Mouse (Mus musculus) liver, postnatal 0 days (tissue): Measurements from ENCODE around the gene Txndc15. TPM values are rescaled to one million over a fixed set of nuclear protein-coding genes. Genes with fewer than 3 reads are reported as not detected.

Experiments used
- ATAC-seq: fragments of 200-750 bp; cut with Nextera tagmentation; 2 replicates; pipeline ENCODE4 v1.8.0; 2017; ENCODE audit warnings: mild to moderate bottlenecking, moderate library complexity
- DNase-seq: peaks from one replicate; pipeline ENCODE4 v3.0.0-alpha.2; 2016
- H3K27ac ChIP-seq: fragments of 300-500 bp; sonication (generic); 2 replicates; pipeline ENCODE4 v1.5.1; 2014; ENCODE audit warnings: antibody characterized with exemption, moderate library complexity, mild to moderate bottlenecking, low read depth
- H3K27me3 ChIP-seq: fragments of 300-500 bp; sonication (generic); 2 replicates; pipeline ENCODE4 v1.6.1; 2014; ENCODE audit warnings: low read length, control low read depth, mixed read lengths; ENCODE audit not compliant: insufficient read depth
- H3K36me3 ChIP-seq: fragments of 300-500 bp; sonication (generic); replicated peaks from 2 replicates; pipeline ENCODE4 v1.6.1; 2014; ENCODE audit warnings: mild to moderate bottlenecking, control low read depth, low read length, moderate library complexity, mixed read lengths; ENCODE audit not compliant: insufficient read depth
- H3K4me1 ChIP-seq: fragments of 300-500 bp; sonication (generic); 2 replicates; pipeline ENCODE4 v1.6.1; 2014; ENCODE audit warnings: antibody characterized with exemption, mild to moderate bottlenecking, control low read depth; ENCODE audit not compliant: insufficient read depth
- H3K4me2 ChIP-seq: fragments of 300-500 bp; sonication (generic); 2 replicates; pipeline ENCODE4 v1.6.1; 2014; ENCODE audit warnings: low read depth, mild to moderate bottlenecking, low read length, moderate library complexity, mixed read lengths
- H3K4me3 ChIP-seq: fragments of 300-500 bp; sonication (generic); 2 replicates; pipeline ENCODE4 v1.5.1; 2014; ENCODE audit warnings: low read depth, low read length
- H3K9ac ChIP-seq: fragments of 300-500 bp; sonication (generic); replicated peaks from 2 replicates; pipeline ENCODE4 v1.6.1; 2014; ENCODE audit warnings: mild to moderate bottlenecking, moderate library complexity
- H3K9me3 ChIP-seq: fragments of 300-500 bp; sonication (generic); 2 replicates; pipeline ENCODE4 v1.6.1; 2016; ENCODE audit warnings: mild to moderate bottlenecking, control low read depth, low read length, mixed read lengths
- CTCF ChIP-seq: sonication (generic); IDR thresholded peaks from 2 replicates; pipeline ENCODE4 v1.5.1; 2016; ENCODE audit warnings: antibody characterized with exemption, low read depth
- EP300 ChIP-seq: IDR thresholded peaks from 2 replicates; pipeline ENCODE4 v1.6.1; 2016; ENCODE audit warnings: antibody characterized with exemption, low read depth, mild to moderate bottlenecking
- WGBS: fragments of 180-500 bp; shearing (Covaris S2); extraction: QIAGEN DNeasy Blood & Tissue Kit; methylation state at CpG from one replicate; pipeline ENCODE4 v1.1.7; 2014; ENCODE audit not compliant: insufficient replicate concordance; 5-methylcytosine and 5-hydroxymethylcytosine counted together
- polyA plus RNA-seq: library from polyadenylated mRNA; unstranded; fragments of >200 nt; fragmentation: Nextera tagmentation; extraction: Ambion mirVana; gene quantifications from 2 replicates; pipeline ENCODE4 v1.2.1, GENCODE M21; 2015

Gene Txndc15
- polyA plus RNA-seq, 1 experiment from 2014 or later: 44.9 TPM

GRCm38 (mm10) chr13:55704301-55704700 is 10.1 kb upstream of the Txndc15 start:
- no peaks in the 10 kb centered on the region for H3K4me1 ChIP-seq
- H3K27ac ChIP-seq: no peak overlapping the region
- no peak for TF ChIP-seq EP300
- TF ChIP-seq CTCF: no peak
- H3K27me3 ChIP-seq: no peaks in the 10 kb centered on the region
- ATAC-seq (no peak), DNase-seq (no peak)
- no peak overlapping the region for H3K4me2 ChIP-seq
- WGBS: 90% methylated on average over 4 of the region's 4 CpGs
- no peak overlapping the region for H3K9ac ChIP-seq
- no peaks in the 10 kb centered on the region for H3K9me3 ChIP-seq
- no peak overlapping the region for H3K4me3 ChIP-seq
- H3K36me3 ChIP-seq: peaks cover 38% of the 10 kb centered on the region

DNA sequence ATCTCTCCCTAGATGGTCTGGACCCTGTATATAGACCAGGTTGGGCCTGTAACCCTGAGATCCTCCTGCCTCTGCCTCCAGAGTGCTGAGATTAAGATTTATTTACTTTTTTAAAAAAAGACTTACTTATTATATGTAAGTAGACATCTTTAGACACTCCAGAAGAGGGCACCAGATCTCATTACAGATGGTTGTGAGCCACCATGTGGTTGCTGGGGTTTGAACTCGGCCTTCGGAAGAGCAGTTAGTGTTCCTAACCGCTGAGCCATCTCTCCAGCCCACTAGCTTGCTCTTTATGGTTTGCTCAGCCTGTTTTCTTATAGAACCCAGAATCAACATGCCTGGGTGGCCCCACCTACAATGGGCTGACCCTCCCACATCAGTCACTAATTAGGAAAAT is 1.6 kb upstream of the Txndc15 start:
- WGBS: 71% methylated on average over 3 of the region's 3 CpGs
- TF ChIP-seq EP300 (no peak), CTCF (no peak)
- DNase-seq: no peak
- Histone ChIP-seq H3K36me3 (no peaks in the 10 kb centered on the region), H3K27ac (no peak overlapping the region), H3K9me3 (no peaks in the 10 kb centered on the region), H3K27me3 (no peaks in the 10 kb centered on the region), H3K4me2 (no peak overlapping the region), H3K4me3 (no peak overlapping the region), H3K9ac (no peak overlapping the region), H3K4me1 (peaks cover 10% of the 10 kb centered on the region; the same call in 1 of the 2 replicates)
- no peak for ATAC-seq

DNA sequence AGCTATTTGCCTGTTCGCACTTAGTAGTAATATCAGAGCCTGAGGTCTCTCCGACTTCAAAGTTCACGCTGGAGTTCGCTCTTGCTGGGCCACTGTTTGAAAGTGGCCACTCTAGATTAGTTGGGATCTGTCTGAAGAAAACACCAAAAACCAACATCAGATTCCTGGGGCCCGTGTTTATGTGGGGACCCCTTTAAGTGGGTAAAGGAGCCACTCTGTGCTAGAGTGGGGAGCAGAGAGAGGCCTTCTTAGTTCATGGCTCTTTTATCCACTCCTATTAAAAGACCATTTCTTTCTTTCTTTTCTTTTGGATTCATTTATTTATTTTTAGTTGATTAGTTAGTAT is 690 bp downstream of the Txndc15 start:
- TF ChIP-seq CTCF (no peak), EP300 (no peak)
- WGBS: 7% methylated on average over 5 of the region's 5 CpGs

DNA sequence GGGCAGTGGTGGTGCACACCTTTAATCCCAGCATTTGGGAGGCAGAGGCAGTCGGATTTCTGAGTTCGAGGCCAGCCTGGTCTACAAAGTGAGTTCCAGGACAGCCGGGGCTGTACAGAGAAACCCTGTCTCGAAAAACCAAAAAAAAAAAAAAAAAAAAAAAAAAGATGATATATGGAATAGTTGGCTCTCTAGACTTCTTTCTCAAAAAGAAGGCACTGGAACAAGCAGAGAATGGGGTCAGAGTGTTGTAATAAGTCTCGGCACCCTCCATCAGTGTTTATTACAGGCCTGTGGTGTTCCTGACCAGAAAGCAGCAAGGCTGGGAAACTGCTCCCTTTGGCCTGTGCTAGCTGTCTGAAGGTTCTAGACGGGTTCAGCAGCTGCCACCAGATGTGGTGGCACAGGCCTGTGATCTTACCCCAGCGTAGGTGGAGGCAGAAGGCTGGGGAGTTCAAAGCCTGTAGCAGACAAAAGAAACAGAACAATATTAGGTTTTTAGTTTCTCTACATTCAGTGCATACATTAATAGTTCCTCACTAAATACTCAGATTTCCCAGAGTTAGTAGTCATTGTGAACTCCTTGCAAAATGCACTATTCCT is 1.6 kb downstream of the Txndc15 start:
- no peak overlapping the region for H3K27ac ChIP-seq
- H3K4me2 ChIP-seq: no peak overlapping the region
- H3K4me3 ChIP-seq: no peak overlapping the region
- 74% methylated on average over 7 of the region's 7 CpGs for WGBS
- no peak for ATAC-seq
- no peak for TF ChIP-seq CTCF
- TF ChIP-seq EP300: no peak
- H3K4me1 ChIP-seq: peaks cover 10% of the 10 kb centered on the region; the same call in 1 of the 2 replicates
- H3K27me3 ChIP-seq: no peaks in the 10 kb centered on the region
- H3K9ac ChIP-seq: no peak overlapping the region; the same call in 1 of the 2 replicates
- DNase-seq: no peak
- H3K9me3 ChIP-seq: no peaks in the 10 kb centered on the region
- peaks cover 9% of the 10 kb centered on the region for H3K36me3 ChIP-seq

More for the DNA sequence above, 690 bp downstream of the Txndc15 start:
- ATAC-seq (no peak), DNase-seq (no peak)
- Histone ChIP-seq H3K36me3 (peaks cover 9% of the 10 kb centered on the region), H3K27ac (peak overlapping the region; percentile 93), H3K27me3 (no peaks in the 10 kb centered on the region), H3K4me2 (peak overlapping the region; percentile 86), H3K4me3 (peak overlapping the region; percentile 95), H3K9me3 (no peaks in the 10 kb centered on the region), H3K4me1 (peaks cover 10% of the 10 kb centered on the region; the same call in 1 of the 2 replicates), H3K9ac (peak overlapping the region; percentile 99)

- Histone ChIP-seq H3K4me2 (no peak overlapping the region), H3K4me3 (no peak overlapping the region), H3K27me3 (no peaks in the 10 kb centered on the region), H3K9me3 (no peaks in the 10 kb centered on the region), H3K4me1 (no peaks in the 10 kb centered on the region), H3K36me3 (peaks cover 31% of the 10 kb centered on the region), H3K27ac (no peak overlapping the region), H3K9ac (no peak overlapping the region)
- no peak for TF ChIP-seq CTCF
- no peak for TF ChIP-seq EP300
- DNase-seq (no peak), ATAC-seq (no peak)
- 76% methylated on average over 8 of the region's 8 CpGs for WGBS
Observed at GRCm38 (mm10) chr13:55721516-55721915, 7.1 kb downstream of the Txndc15 start.

GRCm38 (mm10) chr13:55721995-55722394 is 7.5 kb downstream of the Txndc15 start:
- H3K9ac ChIP-seq: no peak overlapping the region
- no peak for DNase-seq
- no peaks in the 10 kb centered on the region for H3K27me3 ChIP-seq
- no peak for TF ChIP-seq CTCF
- no peak for TF ChIP-seq EP300
- H3K27ac ChIP-seq: no peak overlapping the region
- H3K36me3 ChIP-seq: peaks cover 31% of the 10 kb centered on the region
- 88% methylated on average over 2 of the region's 2 CpGs for WGBS
- no peaks in the 10 kb centered on the region for H3K4me1 ChIP-seq
- no peak for ATAC-seq
- H3K4me2 ChIP-seq: no peak overlapping the region
- H3K9me3 ChIP-seq: no peaks in the 10 kb centered on the region
- H3K4me3 ChIP-seq: no peak overlapping the region
